Mouse (Mus musculus): ENCODE data around the gene Spo11. TPM values are rescaled to one million over a fixed set of nuclear protein-coding genes. Genes with fewer than 3 reads are reported as not detected.
A peak's percentile ranks its signal among the peaks of the same experiment; 100 is the strongest.

Gene Spo11
- polyA plus RNA-seq, 1 experiment from 2014 or later = 0.31 TPM

DNA sequence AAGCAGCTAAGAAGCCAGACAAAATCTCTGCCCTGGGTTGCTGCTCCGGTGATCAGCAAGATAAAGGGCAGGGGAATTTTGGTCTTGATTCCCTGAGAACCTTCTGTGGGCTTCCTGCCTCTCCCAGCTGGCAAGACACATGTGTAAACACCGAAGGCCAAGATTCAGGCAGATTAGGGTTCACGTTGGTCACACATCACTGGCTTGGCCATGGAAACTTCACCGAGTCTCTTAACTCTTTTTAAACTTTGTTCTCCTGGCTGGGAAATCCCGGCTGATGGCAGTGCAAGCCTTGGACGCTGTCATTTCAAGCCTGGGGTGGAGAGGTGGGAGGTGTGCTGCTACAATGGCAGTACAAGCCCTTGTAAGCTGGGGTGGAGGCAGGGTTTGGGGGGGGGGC is 16.3 kb upstream of the Spo11 start:
- 58% methylated on average over 6 of the region's 6 CpGs for WGBS
- no peak for ATAC-seq (ENCODE audit: insufficient read depth, low FRiP score, low read depth)

DNA sequence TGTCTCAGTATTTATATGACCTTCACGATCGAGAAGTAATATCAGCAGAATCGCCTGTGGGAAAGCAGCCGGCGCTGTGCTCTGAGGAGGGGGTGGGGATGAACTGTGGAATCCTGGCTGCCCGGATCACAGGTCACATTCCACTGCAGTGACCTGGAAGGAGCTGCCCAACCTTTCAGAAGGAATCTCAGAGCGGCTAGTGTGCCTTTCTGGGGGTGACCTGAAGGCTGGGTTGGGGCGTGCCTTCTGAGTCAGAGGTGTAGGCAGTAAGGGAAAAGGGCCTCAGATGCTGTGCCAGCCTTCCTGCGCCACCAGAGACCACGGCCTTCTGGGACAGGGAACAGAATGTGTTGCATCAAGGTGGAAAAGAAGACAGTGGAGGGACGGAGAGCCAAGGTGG is 12.3 kb upstream of the Spo11 start:
- 26% methylated on average over 11 of the region's 11 CpGs for WGBS
- Histone ChIP-seq H3K27ac (no peak overlapping the region), H3K4me3 (replicated peaks) (no peak overlapping the region), H3K27me3 (replicated peaks) (no peaks in the 10 kb centered on the region), H3K4me1 (0 out of 2 replicates have a peak, but pooled peaks cover 2% of the 10 kb centered on the region), H3K4me2 (no peak overlapping the region), H3K9me3 (no peaks in the 10 kb centered on the region), H3K36me3 (no peaks in the 10 kb centered on the region), H3K9ac (no peak overlapping the region)
- no peak for ATAC-seq (ENCODE audit: insufficient read depth, low FRiP score, low read depth)

More for the DNA sequence above, 16.3 kb upstream of the Spo11 start:
- Histone ChIP-seq H3K9ac (no peak overlapping the region), H3K9me3 (no peaks in the 10 kb centered on the region), H3K36me3 (no peaks in the 10 kb centered on the region), H3K27me3 (replicated peaks) (no peaks in the 10 kb centered on the region), H3K27ac (no peak overlapping the region), H3K4me1 (0 out of 2 replicates have a peak, but pooled peaks cover 2% of the 10 kb centered on the region), H3K4me2 (no peak overlapping the region), H3K4me3 (replicated peaks) (no peak overlapping the region)

DNA sequence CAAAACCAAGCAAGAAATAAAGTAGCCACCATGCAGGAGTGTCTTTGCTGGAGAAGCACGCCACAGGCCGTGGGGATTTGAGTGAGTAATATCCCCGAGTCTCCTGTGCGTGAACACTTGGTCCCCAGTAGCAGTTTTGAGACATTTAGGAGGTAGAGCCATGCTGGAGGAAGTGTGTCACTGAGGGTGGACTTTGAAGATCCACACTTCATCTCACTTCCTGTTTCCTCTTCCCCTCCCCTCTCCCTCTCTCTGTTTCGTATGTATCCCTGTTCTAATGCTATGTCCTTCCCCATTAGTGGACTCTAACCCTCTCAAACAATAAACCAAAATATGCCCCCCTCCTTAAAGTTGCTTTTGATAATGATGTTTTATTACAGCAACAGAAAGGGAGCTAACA is 11.0 kb upstream of the Spo11 start:
- Histone ChIP-seq H3K9ac (no peak overlapping the region), H3K27me3 (replicated peaks) (no peaks in the 10 kb centered on the region), H3K9me3 (no peaks in the 10 kb centered on the region), H3K4me3 (replicated peaks) (no peak overlapping the region), H3K27ac (no peak overlapping the region), H3K4me2 (no peak overlapping the region), H3K4me1 (no peaks in the 10 kb centered on the region), H3K36me3 (no peaks in the 10 kb centered on the region)
- no peak for ATAC-seq (ENCODE audit: insufficient read depth, low FRiP score, low read depth)
- 86% methylated on average over 5 of the region's 5 CpGs for WGBS

DNA sequence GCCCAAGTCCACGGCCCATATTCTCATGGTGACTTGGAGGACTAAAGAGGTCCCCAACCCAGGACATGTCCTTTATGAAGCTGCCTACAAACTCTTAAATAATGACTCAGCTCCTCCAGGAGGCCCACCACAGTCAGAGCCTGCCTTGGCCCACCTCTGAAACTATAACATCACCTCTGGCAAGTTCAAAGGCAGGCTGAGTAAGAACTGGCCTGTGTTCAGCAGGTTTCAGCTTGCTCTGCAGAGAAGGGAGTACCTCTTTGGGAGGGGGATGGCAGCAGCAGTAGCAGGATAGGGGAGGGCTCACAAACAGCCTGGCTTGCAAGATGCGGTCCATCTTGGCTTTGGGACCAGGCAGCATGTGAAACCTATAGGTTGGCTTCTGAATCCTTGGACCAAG is 5.6 kb upstream of the Spo11 start:
- H3K4me2 ChIP-seq = no peak overlapping the region
- no peaks in the 10 kb centered on the region for H3K27me3 ChIP-seq (replicated peaks)
- H3K4me1 ChIP-seq = no peaks in the 10 kb centered on the region
- 81% methylated on average over 2 of the region's 2 CpGs for WGBS
- no peaks in the 10 kb centered on the region for H3K9me3 ChIP-seq
- H3K4me3 ChIP-seq (replicated peaks) = no peak overlapping the region
- ATAC-seq (ENCODE audit: insufficient read depth, low FRiP score, low read depth) = no peak
- no peaks in the 10 kb centered on the region for H3K36me3 ChIP-seq
- H3K27ac ChIP-seq = no peak overlapping the region
- no peak overlapping the region for H3K9ac ChIP-seq

DNA sequence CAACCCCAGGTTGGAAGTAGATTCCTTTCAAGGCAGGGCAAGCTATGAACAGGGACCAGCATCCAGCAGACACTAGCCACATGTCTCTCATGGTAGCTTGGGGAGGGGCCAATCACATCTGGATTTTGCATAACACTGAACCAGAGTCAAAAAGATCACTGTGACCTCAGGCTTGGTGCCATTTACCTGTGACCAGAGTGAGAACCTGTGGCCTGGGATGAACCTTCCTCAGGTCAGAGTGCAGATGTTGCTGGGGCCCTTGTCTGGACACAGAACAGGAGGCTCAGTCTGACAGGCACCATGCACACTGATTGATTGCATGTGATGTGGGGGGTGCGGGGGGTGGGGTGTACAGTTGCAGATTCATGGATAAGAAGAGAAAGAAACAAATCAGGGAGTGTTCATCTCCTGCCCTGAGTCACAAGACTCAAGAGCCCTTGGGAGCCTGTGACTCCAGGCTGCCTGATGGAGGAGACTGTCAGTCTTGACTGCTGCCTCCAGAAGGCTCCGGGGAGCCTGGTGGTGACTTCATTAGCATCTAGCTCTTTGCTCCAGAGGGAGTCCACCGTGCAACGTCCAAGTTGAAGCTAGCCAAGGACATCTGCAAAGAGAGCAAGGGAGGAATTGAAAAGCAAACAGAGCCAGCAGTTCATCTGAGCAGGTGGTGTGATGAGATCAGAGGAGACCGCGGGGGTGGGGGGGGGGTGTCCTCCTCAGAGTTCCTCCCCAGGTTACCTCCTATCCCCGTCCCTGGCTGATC is 3.5 kb upstream of the Spo11 start:
- 20% methylated on average over 7 of the region's 7 CpGs for WGBS
- peaks cover 7% of the 10 kb centered on the region for H3K4me1 ChIP-seq
- no peaks in the 10 kb centered on the region for H3K27me3 ChIP-seq (replicated peaks)
- no peak overlapping the region for H3K27ac ChIP-seq
- H3K36me3 ChIP-seq = no peaks in the 10 kb centered on the region
- no peak overlapping the region for H3K9ac ChIP-seq
- no peaks in the 10 kb centered on the region for H3K9me3 ChIP-seq
- ATAC-seq (ENCODE audit: insufficient read depth, low FRiP score, low read depth) = no peak
- H3K4me3 ChIP-seq (replicated peaks) = no peak overlapping the region
- no peak overlapping the region for H3K4me2 ChIP-seq

DNA sequence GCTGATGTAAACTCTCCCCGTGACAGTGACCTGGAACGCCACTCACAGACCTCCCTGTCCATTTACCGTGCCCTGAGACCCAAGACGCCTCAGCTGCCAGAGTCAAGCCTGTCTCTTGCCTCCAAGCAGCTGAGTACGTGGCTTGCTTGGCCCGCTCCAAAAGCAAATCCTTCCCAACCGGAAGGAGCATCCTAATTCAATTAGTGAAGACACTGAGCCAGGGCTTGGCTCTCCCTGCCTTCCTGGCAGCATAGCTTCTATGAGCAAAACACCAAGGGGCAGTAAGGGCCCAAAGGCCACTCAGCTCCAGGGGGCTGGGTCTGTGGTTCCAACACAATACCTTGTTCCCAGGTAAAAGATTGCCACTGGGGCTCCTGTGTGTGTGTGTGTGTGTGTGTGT is 2.8 kb upstream of the Spo11 start:
- Histone ChIP-seq H3K4me1 (peaks cover 7% of the 10 kb centered on the region), H3K27me3 (replicated peaks) (no peaks in the 10 kb centered on the region), H3K36me3 (no peaks in the 10 kb centered on the region), H3K9me3 (no peaks in the 10 kb centered on the region), H3K27ac (no peak overlapping the region), H3K4me3 (replicated peaks) (no peak overlapping the region), H3K9ac (no peak overlapping the region), H3K4me2 (no peak overlapping the region)
- 36% methylated on average over 7 of the region's 7 CpGs for WGBS
- ATAC-seq (ENCODE audit: insufficient read depth, low FRiP score, low read depth) = no peak

DNA sequence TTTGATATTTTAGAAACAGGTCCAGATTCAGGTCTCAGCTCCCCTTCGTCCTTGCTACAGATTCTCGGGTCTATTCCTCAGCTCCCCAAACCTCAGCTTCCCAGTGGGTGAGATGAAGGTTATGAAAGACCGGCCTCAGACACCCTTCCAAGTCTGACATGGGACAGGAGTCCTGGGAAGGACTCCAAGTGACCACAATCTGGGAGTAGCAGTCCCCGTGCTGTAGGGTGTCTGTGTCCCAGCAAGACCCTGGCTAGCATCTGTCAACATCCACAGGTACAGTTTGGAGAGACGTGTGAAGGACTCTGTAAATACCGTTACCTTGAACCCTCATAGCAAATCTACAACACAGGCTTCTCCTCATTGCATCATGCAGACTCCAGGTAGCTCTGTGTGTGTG is 2.3 kb upstream of the Spo11 start:
- Histone ChIP-seq H3K9me3 (no peaks in the 10 kb centered on the region), H3K27ac (no peak overlapping the region), H3K4me1 (peaks cover 7% of the 10 kb centered on the region), H3K9ac (no peak overlapping the region), H3K27me3 (replicated peaks) (no peaks in the 10 kb centered on the region), H3K36me3 (no peaks in the 10 kb centered on the region), H3K4me3 (replicated peaks) (no peak overlapping the region), H3K4me2 (no peak overlapping the region)
- 88% methylated on average over 6 of the region's 6 CpGs for WGBS
- ATAC-seq (ENCODE audit: insufficient read depth, low FRiP score, low read depth) = no peak

DNA sequence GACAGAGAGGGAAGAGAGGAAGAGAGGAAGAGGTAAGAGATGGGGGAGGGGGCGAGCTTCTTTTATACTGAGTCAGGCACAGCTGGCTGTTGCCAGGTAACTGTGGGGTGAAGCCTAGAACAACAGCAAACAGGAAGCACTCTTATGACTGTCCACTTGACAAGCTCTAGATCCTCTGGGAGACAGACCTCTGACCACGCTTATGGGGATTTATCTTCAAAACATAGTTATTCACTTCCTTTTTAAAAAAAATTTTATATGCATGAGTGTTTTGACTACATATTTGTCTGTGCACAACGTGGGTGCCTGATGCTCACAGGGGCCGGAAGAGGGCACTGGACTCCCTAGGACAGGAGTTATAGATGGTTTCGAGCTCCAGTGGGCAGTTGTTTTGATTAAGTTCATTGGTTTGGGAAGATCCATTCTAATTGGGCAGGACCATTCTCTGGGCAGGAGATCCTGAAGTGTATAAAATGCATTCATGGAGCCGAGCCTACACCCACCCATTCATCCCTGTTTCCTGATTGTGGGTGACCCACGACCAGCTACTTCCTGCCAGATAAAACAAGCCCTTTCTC is 750 bp upstream of the Spo11 start:
- H3K4me3 ChIP-seq (replicated peaks) = no peak overlapping the region
- peak overlapping the region; percentile 41; the same call in 1 of the 2 replicates for H3K27ac ChIP-seq
- no peak overlapping the region for H3K9ac ChIP-seq
- no peaks in the 10 kb centered on the region for H3K36me3 ChIP-seq
- H3K4me2 ChIP-seq = peak overlapping the region; percentile 31
- H3K4me1 ChIP-seq = peaks cover 7% of the 10 kb centered on the region
- no peaks in the 10 kb centered on the region for H3K27me3 ChIP-seq (replicated peaks)
- ATAC-seq (ENCODE audit: insufficient read depth, low FRiP score, low read depth) = no peak
- WGBS = 19% methylated on average over 7 of the region's 7 CpGs
- H3K9me3 ChIP-seq = no peaks in the 10 kb centered on the region

DNA sequence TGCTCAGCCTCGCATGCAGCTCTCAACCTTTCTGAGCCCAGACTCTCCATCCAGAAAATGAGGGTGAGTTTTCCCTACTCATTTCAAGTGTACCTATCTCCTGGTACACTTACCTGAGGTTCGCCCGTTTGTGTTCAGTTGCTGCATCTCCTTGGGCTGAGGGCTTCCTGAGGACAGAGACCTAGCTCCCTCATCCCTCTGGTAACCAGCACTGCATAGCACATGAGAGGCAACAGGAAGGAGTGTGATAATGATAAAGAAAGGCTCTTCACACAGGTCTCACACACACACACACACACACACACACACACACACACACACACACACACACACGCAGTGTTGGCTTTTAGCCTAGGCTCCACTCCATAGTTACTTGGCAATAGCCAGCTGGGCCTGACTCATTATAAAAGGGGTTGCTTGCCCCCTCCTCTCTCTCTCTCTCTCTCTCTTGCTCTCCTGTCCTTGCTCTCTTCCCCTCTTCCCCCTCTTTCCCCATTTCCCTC is 682 bp downstream of the Spo11 start:
- no peaks in the 10 kb centered on the region for H3K9me3 ChIP-seq
- no peaks in the 10 kb centered on the region for H3K36me3 ChIP-seq
- H3K9ac ChIP-seq = no peak overlapping the region
- ATAC-seq (ENCODE audit: insufficient read depth, low FRiP score, low read depth) = no peak
- H3K27ac ChIP-seq = no peak overlapping the region
- H3K27me3 ChIP-seq (replicated peaks) = no peaks in the 10 kb centered on the region
- no peak overlapping the region for H3K4me2 ChIP-seq
- WGBS = 62% methylated on average over 4 of the region's 4 CpGs
- no peak overlapping the region for H3K4me3 ChIP-seq (replicated peaks)
- peaks cover 7% of the 10 kb centered on the region for H3K4me1 ChIP-seq

DNA sequence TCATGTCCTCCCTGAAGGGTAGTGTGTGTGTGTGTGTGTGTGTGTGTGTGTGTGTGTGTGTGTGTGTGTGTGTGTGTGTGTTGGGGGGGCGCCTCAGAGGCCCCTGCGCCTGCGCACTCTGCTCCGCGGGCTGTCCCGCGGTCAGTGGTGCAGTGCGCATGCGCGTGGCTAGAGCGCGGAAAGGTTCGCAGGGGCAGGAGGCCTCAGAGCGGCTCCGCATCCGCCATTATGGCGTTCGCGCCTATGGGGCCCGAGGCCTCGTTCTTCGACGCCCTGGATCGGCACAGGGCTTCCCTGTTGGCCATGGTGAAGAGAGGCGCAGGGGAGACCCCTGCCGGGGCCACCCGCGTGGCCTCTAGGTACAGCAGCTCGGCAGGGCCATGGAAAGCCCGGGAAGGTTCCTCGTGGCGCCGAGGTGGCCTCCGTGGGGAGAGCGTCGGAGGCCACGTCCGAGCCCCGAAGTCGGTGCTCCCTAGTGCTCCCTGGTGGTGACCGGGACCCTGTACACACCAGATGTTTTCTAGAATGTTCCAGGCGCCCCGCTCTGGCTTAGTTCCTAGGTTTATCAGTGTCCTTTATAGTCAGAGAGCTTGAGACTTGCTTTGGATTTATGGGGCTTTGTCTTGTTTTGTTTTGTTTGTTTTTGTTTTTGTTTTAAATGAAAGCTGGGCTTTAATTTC is 2.3 kb downstream of the Spo11 start:
- 92% methylated on average over 43 of the region's 43 CpGs for WGBS
- no peaks in the 10 kb centered on the region for H3K36me3 ChIP-seq
- no peak overlapping the region for H3K4me2 ChIP-seq
- no peak overlapping the region for H3K4me3 ChIP-seq (replicated peaks)
- no peak overlapping the region for H3K9ac ChIP-seq
- no peaks in the 10 kb centered on the region for H3K27me3 ChIP-seq (replicated peaks)
- no peak overlapping the region for H3K27ac ChIP-seq
- ATAC-seq (ENCODE audit: insufficient read depth, low FRiP score, low read depth) = no peak
- no peaks in the 10 kb centered on the region for H3K9me3 ChIP-seq
- H3K4me1 ChIP-seq = peaks cover 7% of the 10 kb centered on the region

DNA sequence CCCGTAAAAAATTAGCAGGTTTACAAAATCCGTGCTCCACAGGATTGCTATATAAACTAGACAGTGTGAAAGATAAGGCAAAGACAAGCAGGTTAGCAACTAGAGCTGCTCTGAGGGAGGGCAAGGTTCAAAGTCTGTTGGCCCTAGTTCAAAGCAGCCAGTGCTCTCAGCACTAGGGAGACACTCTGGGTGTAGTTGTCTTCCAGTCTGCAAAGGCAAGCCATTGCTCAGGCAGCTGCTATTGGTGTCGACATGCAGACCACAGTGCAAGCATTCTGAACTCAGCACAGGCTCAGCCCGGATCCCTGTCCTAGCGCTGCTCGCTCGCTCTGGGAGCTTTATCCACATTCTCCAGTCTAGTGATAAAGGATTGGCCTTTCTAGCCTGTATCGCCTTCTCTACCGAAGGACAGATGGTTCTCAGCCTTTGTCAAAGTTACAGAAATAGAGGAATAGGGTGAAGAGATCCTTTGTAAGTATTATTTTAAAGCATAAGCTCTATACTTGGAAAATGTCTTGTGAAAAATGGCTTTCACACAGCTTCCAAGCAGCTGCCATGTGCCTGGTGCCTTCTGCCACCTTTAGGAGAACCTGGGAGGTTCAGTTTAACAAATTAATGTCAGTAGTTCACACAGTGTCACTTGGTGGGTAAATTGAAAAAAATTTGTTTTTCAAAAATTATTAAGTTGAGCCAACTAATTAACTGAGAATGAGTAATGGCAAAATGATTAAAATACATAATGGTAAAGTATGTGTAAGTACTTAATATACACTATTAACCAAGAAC is 5.5 kb downstream of the Spo11 start:
- Histone ChIP-seq H3K9me3 (no peaks in the 10 kb centered on the region), H3K4me1 (no peaks in the 10 kb centered on the region; the same call in 1 of the 2 replicates), H3K9ac (no peak overlapping the region), H3K4me2 (no peak overlapping the region), H3K4me3 (replicated peaks) (no peak overlapping the region), H3K36me3 (no peaks in the 10 kb centered on the region), H3K27me3 (replicated peaks) (no peaks in the 10 kb centered on the region), H3K27ac (no peak overlapping the region)
- ATAC-seq (ENCODE audit: insufficient read depth, low FRiP score, low read depth) = no peak; the same call in 1 of the 2 replicates
- WGBS = 53% methylated on average over 9 of the region's 9 CpGs
